Mouse (Mus musculus) liver, embryonic 14.5 days (tissue): ENCODE measurements around the gene Fbxw4.

Experiments
- CTCF ChIP-seq: IDR thresholded peaks from 2 replicates; pipeline ENCODE4 v1.5.1; 2016; ENCODE audit warnings: antibody characterized with exemption, low read depth, control low read depth
- EP300 ChIP-seq: IDR thresholded peaks from 2 replicates; pipeline ENCODE4 v1.6.1; 2016; ENCODE audit warnings: antibody characterized with exemption, low read depth

DNA sequence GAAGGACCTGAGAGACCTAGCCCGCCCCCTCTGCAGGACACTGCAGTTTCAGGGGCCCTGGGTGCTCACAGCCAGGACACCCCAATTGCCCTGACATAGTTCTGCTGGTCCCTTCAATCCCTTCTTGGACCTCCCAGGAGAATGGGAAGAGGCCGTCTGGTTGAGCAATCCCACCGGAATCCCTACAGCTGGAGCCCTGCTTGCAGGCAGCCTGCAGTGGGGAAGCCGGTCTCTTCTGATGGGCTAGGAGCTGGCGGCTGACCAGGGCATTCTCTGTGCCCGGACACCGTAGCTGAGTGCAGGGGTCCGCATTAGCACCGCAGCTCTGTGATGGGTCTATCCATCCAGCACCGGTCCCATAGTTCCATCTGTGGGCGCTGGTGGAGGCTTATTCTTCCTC is 106.0 kb downstream of the Fbxw4 start:
- TF ChIP-seq CTCF (no peak), EP300 (no peak)
